Mouse (Mus musculus) thymus, adult 2 months (tissue): Measurements from ENCODE around the gene H2al2c. TPM values are rescaled to one million over a fixed set of nuclear protein-coding genes. Genes with fewer than 3 reads are reported as not detected.
"Not testable (repeated sequence)": the region's sequence is repeated elsewhere in the genome, so short reads cannot be mapped to it uniquely, and the experiment has no call there.

Source experiments
- DNase-seq: peaks from one replicate; pipeline ENCODE4 v3.0.0; 2021
- H3K27ac ChIP-seq: fragments of 200-500 bp; 2 replicates; pipeline ENCODE4 v1.5.1; 2012; ENCODE audit warnings: low read length, control low read depth; ENCODE audit not compliant: control insufficient read depth, insufficient read depth
- H3K27me3 ChIP-seq: fragments of 200-500 bp; 2 replicates; pipeline ENCODE4 v1.6.1; 2012; ENCODE audit warnings: mild to moderate bottlenecking, low read length, moderate library complexity, mixed read lengths; ENCODE audit not compliant: control insufficient read depth, insufficient read depth
- H3K36me3 ChIP-seq: fragments of 200-500 bp; 2 replicates; pipeline ENCODE4 v1.6.1; 2012; ENCODE audit warnings: mild to moderate bottlenecking, low read length, moderate library complexity; ENCODE audit not compliant: control insufficient read depth, insufficient read depth
- H3K4me1 ChIP-seq: fragments of 200-500 bp; replicated peaks from 2 replicates; pipeline ENCODE4 v1.6.1; 2012; ENCODE audit warnings: low read length; ENCODE audit not compliant: control insufficient read depth, insufficient read depth
- H3K4me3 ChIP-seq: fragments of 200-500 bp; 2 replicates; pipeline ENCODE4 v1.5.1; 2012; ENCODE audit warnings: mild to moderate bottlenecking, low read length, control low read depth, moderate library complexity; ENCODE audit not compliant: control insufficient read depth, insufficient read depth
- WGBS: fragments of 180-500 bp; shearing (Covaris S2); methylation state at CpG from one replicate; pipeline ENCODE4 v1.1.7; 2018; 5-methylcytosine and 5-hydroxymethylcytosine counted together
- polyA plus RNA-seq: library from polyadenylated mRNA; depleted of rRNA; stranded (reverse); fragments of >200 nt; gene quantifications from 2 replicates; pipeline ENCODE4 v1.2.3, GENCODE M21; 2012; rRNA removed

Gene H2al2c
- polyA plus RNA-seq = not detected in 2 replicates

GRCm38 (mm10) chrY:2598799-2599198 is at the start of gene H2al2c:
Gene H2al2c (plus strand): TSS chrY:2599099.
- H3K27ac ChIP-seq, H3K4me3 ChIP-seq, H3K4me1 ChIP-seq, DNase-seq, H3K27me3 ChIP-seq, H3K36me3 ChIP-seq: not testable (repeated sequence)
- whole genome bisulfite sequencing = no CpG with 5 or more reads among the region's 4 CpGs

Other genes starting within 250 kb of the H2al2c start
- 0.13 TPM in 1 of 2 replicates, not detected in the other for gene Sry, start 64.6 kb downstream of the H2al2c start, polyA plus RNA-seq
- not detected in 2 replicates for gene H2al2b, start 121.6 kb downstream of the H2al2c start, polyA plus RNA-seq
- gene Gm4064, start 197.1 kb downstream of the H2al2c start, polyA plus RNA-seq = not detected in 2 replicates
- gene Rbmy, start 231.6 kb downstream of the H2al2c start, polyA plus RNA-seq = not detected in 2 replicates
- gene Gm10256, start 231.6 kb downstream of the H2al2c start, polyA plus RNA-seq = not detected in 2 replicates